Mouse (Mus musculus) CD8-positive naive resting alpha-beta T cell, adult 2 months (primary cell): ENCODE results near the gene Ccdc157.

Experiments used
- DNase-seq, 2 experiments: peaks; one replicate each; pipeline ENCODE4 v3.0.0; 2022; ENCODE audit warnings: low read depth in 2 of 2, low spot score in 2 of 2

The Ccdc157 gene

DNA sequence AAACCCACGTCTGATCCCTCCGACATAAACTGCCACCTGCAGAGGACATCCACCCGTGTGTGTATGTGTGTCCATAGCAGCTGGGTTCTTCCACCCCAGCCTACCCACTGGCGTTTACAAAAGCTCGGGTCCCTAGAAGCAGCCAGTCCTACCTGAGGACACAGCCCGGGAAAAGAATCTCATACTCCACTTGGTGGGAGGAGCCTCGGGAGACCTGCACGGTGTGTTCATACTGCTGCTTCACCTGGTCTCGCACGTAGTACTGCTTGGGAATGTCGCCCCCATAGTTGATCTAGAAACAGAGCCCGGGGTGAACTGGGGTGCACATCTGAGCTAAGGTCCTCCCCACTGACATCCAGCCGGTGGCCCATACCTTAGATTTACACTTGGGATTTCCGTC is 56.6 kb downstream of the Ccdc157 start:
- no peak for DNase-seq

DNA sequence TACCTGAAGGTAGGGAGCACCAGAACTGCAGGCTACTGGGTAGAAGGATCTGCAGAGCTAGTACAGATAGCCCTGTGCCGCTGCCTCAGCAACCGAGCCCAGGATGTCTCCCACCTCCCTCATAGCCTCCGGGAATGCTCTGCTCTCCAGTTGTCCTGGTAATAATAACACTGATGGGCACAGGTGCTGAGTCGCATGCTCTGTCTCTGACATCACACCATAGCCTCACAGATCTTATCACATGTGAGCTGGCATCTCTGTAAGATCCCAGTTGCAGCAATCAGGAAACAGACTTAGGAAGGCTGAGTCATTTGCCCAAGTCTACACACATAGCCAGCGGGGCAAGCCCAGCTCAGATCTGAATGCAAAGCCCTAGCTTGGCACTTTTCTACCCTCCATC is 58.2 kb downstream of the Ccdc157 start:
- DNase-seq, result no peak

DNA sequence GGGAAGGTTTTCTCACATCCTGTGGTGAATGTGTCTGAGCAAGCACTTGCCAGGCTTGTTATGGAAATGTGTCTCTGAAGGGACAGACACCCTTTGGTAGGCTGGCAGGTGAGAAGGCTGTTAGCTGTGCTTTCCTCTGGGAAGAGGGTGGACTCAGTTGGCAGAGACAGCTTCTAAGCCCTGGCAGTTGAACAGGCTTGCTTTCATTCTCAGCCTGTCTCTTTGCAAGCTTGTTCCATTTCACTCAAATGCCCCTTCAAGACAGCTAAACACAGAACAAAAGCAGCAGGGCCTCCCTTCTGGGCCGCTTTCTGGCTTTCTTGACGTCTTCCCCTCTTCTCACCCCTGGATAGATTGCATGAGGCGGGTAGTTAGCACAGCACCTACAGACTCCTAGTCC is 60.6 kb downstream of the Ccdc157 start:
- no peak for DNase-seq

DNA sequence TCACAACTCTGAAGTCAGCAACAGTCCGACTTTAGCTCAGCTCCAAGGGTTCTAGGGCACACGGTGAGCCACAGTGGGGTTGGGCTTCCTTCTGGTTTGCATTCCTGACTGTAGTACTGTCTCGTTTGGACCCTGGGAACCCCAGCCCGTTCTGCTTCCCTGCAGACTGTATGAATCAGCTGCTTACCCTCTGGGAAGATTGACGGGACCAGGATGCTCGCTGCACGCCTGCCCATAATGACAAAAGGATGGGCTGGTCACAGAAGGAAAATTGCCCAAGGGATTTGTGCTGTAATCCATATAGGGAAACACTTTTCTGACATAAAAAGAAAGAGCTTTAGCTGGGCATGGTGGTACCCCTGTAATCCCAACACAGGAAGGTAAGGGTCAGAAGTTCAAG is 61.3 kb downstream of the Ccdc157 start:
- no peak for DNase-seq

DNA sequence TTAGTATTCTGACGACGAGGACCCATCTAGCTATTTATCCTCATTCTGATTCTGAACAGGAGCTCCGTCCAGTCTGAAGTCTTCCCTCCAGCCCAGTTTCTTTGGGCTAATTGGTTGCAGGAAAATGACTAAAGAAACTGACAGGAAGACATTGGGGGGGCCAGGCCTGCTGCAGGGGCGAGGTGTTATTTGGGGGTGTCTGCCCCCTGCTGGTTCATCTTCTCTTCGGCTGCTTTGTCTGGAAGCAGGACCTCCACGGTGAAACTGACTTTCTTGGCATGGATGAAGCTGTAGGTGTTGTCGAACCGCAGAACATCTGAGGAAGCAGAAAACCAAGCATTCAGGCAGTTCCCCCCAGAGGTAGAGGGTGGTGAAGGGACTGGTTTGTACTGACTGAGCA is 62.0 kb downstream of the Ccdc157 start:
- peak in 1 of 2 experiments; percentile 18 for DNase-seq

DNA sequence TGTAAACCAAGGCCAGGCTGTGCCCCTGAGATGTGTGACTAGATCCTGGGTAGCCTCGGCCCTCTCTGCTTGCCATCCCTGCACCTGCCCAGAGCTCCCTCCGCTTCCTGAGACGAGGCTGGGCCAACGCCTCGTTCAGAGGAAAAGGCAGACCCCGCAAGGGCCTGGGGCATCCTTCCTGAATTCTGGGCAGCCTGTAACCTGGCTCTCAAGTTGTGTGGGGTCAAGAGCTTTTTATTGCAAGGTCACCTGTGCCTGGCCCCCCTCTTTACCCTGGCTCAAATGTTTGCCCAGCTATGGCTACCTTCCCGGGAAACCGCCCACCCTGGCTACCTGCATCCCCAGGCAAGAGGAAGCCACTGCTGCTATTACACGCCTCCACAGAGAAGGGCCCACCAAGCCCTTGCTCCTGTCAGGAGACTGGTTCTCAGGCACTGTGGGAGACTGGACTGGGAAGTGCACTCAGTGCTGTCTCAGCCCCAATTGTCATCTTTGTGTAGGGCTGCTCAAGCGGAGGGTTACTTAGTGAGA is 62.9 kb downstream of the Ccdc157 start:
- no peak for DNase-seq

DNA sequence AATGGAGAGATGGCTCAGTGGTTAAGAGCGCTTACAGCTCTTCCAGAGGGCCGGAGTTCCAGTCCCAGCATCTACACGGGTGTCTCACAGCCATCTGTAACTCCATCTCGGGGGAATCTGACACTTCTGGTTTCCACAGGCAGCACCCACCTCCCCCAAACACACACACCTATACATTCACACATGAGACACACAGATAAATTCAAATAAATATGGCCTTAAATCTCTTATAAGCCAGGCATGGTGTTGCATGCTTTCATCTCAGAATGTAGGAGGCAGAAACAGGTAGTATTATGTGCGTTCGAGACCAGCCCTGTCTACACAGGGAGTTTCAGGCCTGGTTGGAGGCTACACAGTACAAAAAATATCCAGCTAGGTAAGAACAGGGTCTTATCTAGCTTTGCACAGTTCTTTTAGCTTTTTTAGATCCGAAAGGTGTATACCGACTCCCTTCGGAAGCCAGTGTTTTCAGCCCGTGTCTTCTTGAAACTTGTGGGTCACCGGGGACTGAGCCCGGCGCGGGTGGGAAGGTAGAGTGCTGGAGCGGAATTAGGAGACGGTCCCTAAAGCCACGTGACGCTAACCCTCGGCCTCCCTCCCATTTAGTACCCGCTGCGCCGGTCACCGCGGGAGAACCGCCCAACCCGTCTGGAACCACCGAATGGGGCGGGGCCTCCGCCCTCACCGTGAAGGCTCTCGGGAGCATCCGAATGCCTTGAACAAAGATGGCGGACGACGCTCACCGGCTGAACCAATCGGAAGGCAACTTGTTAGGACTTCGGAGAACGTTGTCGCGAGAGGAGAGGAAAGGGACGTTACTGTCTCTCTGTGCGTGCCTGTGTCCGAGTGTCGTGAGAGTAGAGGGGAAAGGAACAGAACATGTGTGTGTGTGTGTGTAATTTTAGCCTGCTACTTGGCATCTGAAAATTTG is 63.8 kb downstream of the Ccdc157 start:
- peak; percentile 86 to 88 for DNase-seq

DNA sequence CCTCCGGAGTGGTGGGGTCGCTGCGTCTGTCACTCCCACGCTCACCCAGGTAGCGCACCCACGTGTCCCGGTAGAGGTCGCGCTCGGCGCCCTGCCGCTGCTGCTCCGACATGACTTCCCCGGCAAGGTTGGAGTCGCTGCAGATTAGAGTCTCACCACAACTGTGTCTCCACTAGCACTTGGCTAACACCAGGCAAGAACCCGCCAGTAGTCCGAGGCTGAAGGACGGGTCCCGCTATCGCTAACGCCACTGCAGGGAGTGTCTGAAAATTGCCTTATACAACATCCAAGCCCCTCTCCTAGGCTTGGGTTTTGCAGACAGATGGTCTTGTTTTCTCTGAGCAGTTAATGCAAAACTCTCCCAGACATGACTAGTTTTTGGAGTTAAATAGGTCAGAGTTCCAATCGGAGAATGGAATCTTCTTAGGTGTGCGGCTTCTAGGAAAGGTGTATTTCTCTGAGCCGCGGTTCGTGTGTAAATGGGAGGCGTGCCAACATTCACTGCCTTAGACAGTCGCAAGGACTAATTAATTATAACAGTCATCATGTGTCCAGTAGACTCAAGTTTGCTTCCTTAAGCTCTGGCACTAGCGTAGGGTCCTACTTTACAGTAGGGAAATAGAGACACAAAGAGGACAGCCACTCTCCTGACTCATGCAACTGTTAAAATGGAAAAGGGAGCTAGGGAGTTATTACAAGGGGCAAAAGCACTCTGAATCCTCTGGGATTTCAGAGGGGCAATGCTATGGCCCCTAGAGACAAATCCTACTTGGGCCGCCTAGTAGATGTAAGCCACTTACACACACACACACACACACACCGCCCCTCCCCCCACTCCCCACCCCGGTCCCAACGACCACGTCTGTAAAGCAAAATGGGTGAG is 64.7 kb downstream of the Ccdc157 start, which contains the start of gene Mtfp1:
Mtfp1 (minus strand) TSS at position 275 of the 883 bp plus-strand sequence.
- peak; percentile 26 to 33 for DNase-seq

DNA sequence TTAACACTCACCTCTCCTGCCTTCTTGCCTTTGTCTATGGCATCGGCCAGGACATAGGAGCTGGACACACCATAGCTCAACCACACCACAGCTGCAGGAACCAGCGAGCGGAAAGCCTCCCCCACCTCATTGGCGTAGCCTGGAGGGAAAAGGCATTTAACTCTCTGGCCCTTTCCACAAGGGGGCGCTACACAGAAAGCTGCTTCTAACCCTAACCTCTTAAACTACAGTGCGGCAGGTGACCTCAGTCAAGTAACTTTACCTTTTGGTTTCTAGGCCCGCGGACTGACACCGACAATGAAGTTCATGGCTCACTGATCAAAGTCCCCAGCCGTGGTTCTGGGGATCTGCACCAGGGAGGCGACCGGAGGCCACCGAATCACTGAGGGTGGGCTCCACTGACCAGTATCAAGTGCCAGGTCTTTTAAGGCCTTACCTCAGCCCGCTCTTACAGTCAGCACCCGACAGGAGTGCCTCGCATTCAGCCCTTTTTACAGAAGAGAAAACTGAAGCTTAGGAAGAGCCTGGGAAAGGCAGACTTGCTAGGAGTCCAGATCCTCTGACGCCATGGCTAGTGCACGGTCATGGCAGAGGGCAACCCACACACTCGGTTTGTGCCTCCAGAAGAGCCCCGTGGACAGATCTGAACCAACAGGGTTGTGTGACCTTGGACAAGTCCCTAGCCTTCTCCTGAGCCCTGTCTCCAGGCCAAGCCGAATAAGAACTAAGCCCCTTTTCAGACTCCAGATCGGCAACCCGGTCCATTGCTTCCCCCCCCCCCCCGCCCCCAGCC is 65.5 kb downstream of the Ccdc157 start:
- peak; percentile 73 to 77 for DNase-seq

DNA sequence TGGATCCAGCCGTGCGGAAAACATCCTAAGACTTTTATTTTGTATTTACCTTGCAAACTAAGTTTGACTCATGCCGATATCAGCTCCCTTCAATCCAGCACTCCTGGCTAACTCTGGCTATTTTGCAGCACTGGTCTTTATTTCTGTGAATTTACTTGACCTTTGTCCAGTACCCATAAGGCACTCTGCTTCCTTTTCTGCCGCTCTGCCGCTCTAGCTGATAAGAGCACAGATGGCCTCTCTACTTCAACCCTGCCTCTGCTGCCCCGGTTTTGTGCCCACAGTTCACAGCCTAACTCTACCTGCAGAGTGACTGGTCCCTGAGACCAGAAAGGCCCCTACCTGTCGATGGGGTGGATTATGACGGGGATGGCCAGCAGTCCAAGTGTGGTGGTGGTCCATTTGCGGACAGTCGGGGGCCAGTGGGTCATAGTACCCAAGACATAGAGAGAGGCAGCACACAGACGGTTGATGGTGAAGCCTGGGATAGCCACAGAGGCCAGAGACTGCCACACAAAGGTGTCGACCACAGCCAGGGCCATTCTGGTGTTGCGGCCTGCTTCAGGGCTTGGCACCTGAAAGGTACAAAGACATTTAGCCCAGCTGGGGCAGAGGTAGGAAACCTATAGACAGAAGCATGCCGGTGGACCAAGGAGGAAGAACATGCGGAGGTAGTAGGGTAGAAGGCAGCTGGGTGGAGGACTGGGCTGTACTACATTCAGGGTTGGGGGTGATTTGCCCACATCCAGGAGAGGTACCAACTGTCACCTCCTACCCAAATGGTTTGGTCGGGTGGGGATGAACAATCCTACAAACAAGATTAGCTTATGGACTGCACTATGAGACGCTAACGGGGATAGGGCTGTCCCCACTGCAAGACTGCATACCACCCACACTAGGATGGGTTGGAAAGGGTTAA is 66.4 kb downstream of the Ccdc157 start:
- DNase-seq, result no peak
